Mouse (Mus musculus) forebrain, embryonic 15.5 days (tissue): Measurements from ENCODE around the gene Stx3. TPM values are rescaled to one million over a fixed set of nuclear protein-coding genes. Genes with fewer than 3 reads are reported as not detected.

ENCODE experiments used
- ATAC-seq: fragments of 200-750 bp; cut with Nextera tagmentation; replicated peaks from 2 replicates; pipeline ENCODE4 v1.8.0; 2017; ENCODE audit warnings: mild to moderate bottlenecking, moderate TSS enrichment, moderate library complexity
- H3K27ac ChIP-seq: fragments of 300-500 bp; sonication (generic); replicated peaks from 2 replicates; pipeline ENCODE4 v1.5.1; 2015; ENCODE audit warnings: mild to moderate bottlenecking, inconsistent platforms
- H3K27me3 ChIP-seq: fragments of 300-500 bp; sonication (generic); 2 replicates; pipeline ENCODE4 v1.6.1; 2015; ENCODE audit warnings: inconsistent platforms
- H3K36me3 ChIP-seq: fragments of 300-500 bp; sonication (generic); 2 replicates; pipeline ENCODE4 v1.6.1; 2015; ENCODE audit warnings: mild to moderate bottlenecking, inconsistent platforms
- H3K4me1 ChIP-seq: fragments of 300-500 bp; sonication (generic); 2 replicates; pipeline ENCODE4 v1.6.1; 2015; ENCODE audit warnings: inconsistent platforms
- H3K4me2 ChIP-seq: fragments of 300-500 bp; sonication (generic); replicated peaks from 2 replicates; pipeline ENCODE4 v1.6.1; 2015; ENCODE audit warnings: mild to moderate bottlenecking, inconsistent platforms
- H3K4me3 ChIP-seq: fragments of 300-500 bp; sonication (generic); 2 replicates; pipeline ENCODE4 v1.5.1; 2015; ENCODE audit warnings: mild to moderate bottlenecking, inconsistent platforms
- H3K9ac ChIP-seq: fragments of 300-500 bp; sonication (generic); replicated peaks from 2 replicates; pipeline ENCODE4 v1.6.1; 2015; ENCODE audit warnings: mild to moderate bottlenecking, inconsistent platforms
- H3K9me3 ChIP-seq: fragments of 300-500 bp; sonication (generic); 2 replicates; pipeline ENCODE4 v1.6.1; 2016; ENCODE audit warnings: inconsistent platforms
- WGBS: fragments of 180-500 bp; shearing (Covaris S2); methylation state at CpG from one replicate; pipeline ENCODE4 v1.1.7; 2015; ENCODE audit warnings: mixed read lengths; 5-methylcytosine and 5-hydroxymethylcytosine counted together
- polyA plus RNA-seq: library from polyadenylated mRNA; unstranded; fragments of >200 nt; fragmentation: Nextera tagmentation; extraction: Ambion mirVana; gene quantifications from 2 replicates; pipeline ENCODE4 v1.2.1, GENCODE M21; 2015

Stx3 gene
- polyA plus RNA-seq, 1 experiment from 2014 or later: 13.2 TPM

- H3K4me2 ChIP-seq: no peak overlapping the region
- no peak overlapping the region for H3K4me3 ChIP-seq
- H3K27me3 ChIP-seq: no peaks in the 10 kb centered on the region
- H3K27ac ChIP-seq: no peak overlapping the region
- H3K36me3 ChIP-seq: no peaks in the 10 kb centered on the region
- WGBS: 83% methylated on average over 8 of the region's 8 CpGs
- H3K4me1 ChIP-seq: no peaks in the 10 kb centered on the region
- ATAC-seq: no peak
- no peak overlapping the region for H3K9ac ChIP-seq
- H3K9me3 ChIP-seq: no peaks in the 10 kb centered on the region
Measured at GRCm38 (mm10) chr19:11800531-11801315, 18.5 kb downstream of the Stx3 start.

- Histone ChIP-seq H3K9ac (no peak overlapping the region), H3K4me3 (no peak overlapping the region), H3K27ac (no peak overlapping the region), H3K36me3 (no peaks in the 10 kb centered on the region), H3K4me1 (no peaks in the 10 kb centered on the region), H3K27me3 (no peaks in the 10 kb centered on the region), H3K4me2 (no peak overlapping the region), H3K9me3 (no peaks in the 10 kb centered on the region)
- no peak for ATAC-seq
- WGBS: 81% methylated on average over 6 of the region's 6 CpGs
Measured at GRCm38 (mm10) chr19:11794447-11794846, 24.8 kb downstream of the Stx3 start.

- H3K4me1 ChIP-seq: no peaks in the 10 kb centered on the region
- H3K27ac ChIP-seq: no peak overlapping the region
- H3K9me3 ChIP-seq: no peaks in the 10 kb centered on the region
- no peak for ATAC-seq
- no peak overlapping the region for H3K4me3 ChIP-seq
- no peak overlapping the region for H3K4me2 ChIP-seq
- H3K9ac ChIP-seq: no peak overlapping the region
- H3K27me3 ChIP-seq: no peaks in the 10 kb centered on the region
- WGBS: 80% methylated on average over 2 of the region's 2 CpGs
- no peaks in the 10 kb centered on the region for H3K36me3 ChIP-seq
Measured at GRCm38 (mm10) chr19:11793741-11794359, 25.4 kb downstream of the Stx3 start.

GRCm38 (mm10) chr19:11791825-11792224 is 27.4 kb downstream of the Stx3 start:
- 70% methylated on average over 5 of the region's 5 CpGs for WGBS
- H3K9ac ChIP-seq: no peak overlapping the region
- no peak overlapping the region for H3K4me2 ChIP-seq
- H3K27me3 ChIP-seq: no peaks in the 10 kb centered on the region
- H3K4me3 ChIP-seq: no peak overlapping the region
- no peaks in the 10 kb centered on the region for H3K9me3 ChIP-seq
- no peaks in the 10 kb centered on the region for H3K36me3 ChIP-seq
- H3K4me1 ChIP-seq: no peaks in the 10 kb centered on the region
- no peak for ATAC-seq
- H3K27ac ChIP-seq: no peak overlapping the region

- Histone ChIP-seq H3K4me2 (no peak overlapping the region), H3K4me3 (no peak overlapping the region), H3K27ac (no peak overlapping the region), H3K9ac (no peak overlapping the region), H3K36me3 (no peaks in the 10 kb centered on the region), H3K27me3 (no peaks in the 10 kb centered on the region), H3K9me3 (no peaks in the 10 kb centered on the region), H3K4me1 (no peaks in the 10 kb centered on the region)
- WGBS: 96% methylated on average over 6 of the region's 6 CpGs
- ATAC-seq: no peak
Measured at GRCm38 (mm10) chr19:11788876-11789275, 30.3 kb downstream of the Stx3 start.

- Histone ChIP-seq H3K9ac (no peak overlapping the region), H3K4me3 (no peak overlapping the region), H3K4me2 (no peak overlapping the region), H3K36me3 (no peaks in the 10 kb centered on the region), H3K9me3 (no peaks in the 10 kb centered on the region), H3K27ac (no peak overlapping the region), H3K27me3 (no peaks in the 10 kb centered on the region), H3K4me1 (no peaks in the 10 kb centered on the region)
- no peak for ATAC-seq
- 95% methylated on average over 6 of the region's 6 CpGs for WGBS
Measured at GRCm38 (mm10) chr19:11787826-11788225, 31.4 kb downstream of the Stx3 start.

- no peak overlapping the region for H3K9ac ChIP-seq
- ATAC-seq: no peak
- no peaks in the 10 kb centered on the region for H3K4me1 ChIP-seq
- no peak overlapping the region for H3K4me3 ChIP-seq
- no peaks in the 10 kb centered on the region for H3K27me3 ChIP-seq
- H3K9me3 ChIP-seq: no peaks in the 10 kb centered on the region
- H3K4me2 ChIP-seq: no peak overlapping the region
- no peaks in the 10 kb centered on the region for H3K36me3 ChIP-seq
- no peak overlapping the region for H3K27ac ChIP-seq
- 97% methylated on average over 14 of the region's 14 CpGs for WGBS
Measured at GRCm38 (mm10) chr19:11785409-11786154, 33.6 kb downstream of the Stx3 start.

- Histone ChIP-seq H3K9me3 (no peaks in the 10 kb centered on the region), H3K4me1 (no peaks in the 10 kb centered on the region), H3K4me2 (no peak overlapping the region), H3K36me3 (peaks cover 35% of the 10 kb centered on the region), H3K27me3 (no peaks in the 10 kb centered on the region), H3K4me3 (no peak overlapping the region), H3K9ac (no peak overlapping the region), H3K27ac (no peak overlapping the region)
- ATAC-seq: peak; percentile 64; the same call in 1 of the 2 replicates
- WGBS: 61% methylated on average over 7 of the region's 7 CpGs
Measured at GRCm38 (mm10) chr19:11777191-11777865, 41.9 kb downstream of the Stx3 start.

- Histone ChIP-seq H3K9ac (peak within 1 kb of the TSS; percentile 64), H3K4me3 (peak within 1 kb of the TSS; percentile 63), H3K27me3 (0 out of 2 replicates have a peak, but pooled peaks cover 3% of the 10 kb centered on the region), H3K4me2 (peak within 1 kb of the TSS; percentile 67), H3K9me3 (no peaks in the 10 kb centered on the region), H3K4me1 (peaks cover 13% of the 10 kb centered on the region), H3K36me3 (peaks cover 25% of the 10 kb centered on the region; the same call in 1 of the 2 replicates), H3K27ac (peak within 1 kb of the TSS; percentile 57)
- ATAC-seq: peak; percentile 92
- under 1% methylated on average over 30 of the region's 30 CpGs for WGBS
Measured at GRCm38 (mm10) chr19:11770205-11770892, 48.9 kb downstream of the Stx3 start, which contains the start of gene Mrpl16. Gene Mrpl16, plus strand, starts transcription at chr19:11770391.

- Histone ChIP-seq H3K9me3 (no peaks in the 10 kb centered on the region), H3K4me1 (peaks cover 13% of the 10 kb centered on the region), H3K9ac (no peak overlapping the region), H3K4me2 (peak overlapping the region; percentile 67), H3K27me3 (0 out of 2 replicates have a peak, but pooled peaks cover 3% of the 10 kb centered on the region), H3K27ac (no peak overlapping the region), H3K4me3 (no peak overlapping the region; the same call in 1 of the 2 replicates), H3K36me3 (peaks cover 18% of the 10 kb centered on the region; the same call in 1 of the 2 replicates)
- WGBS: 93% methylated on average over 5 of the region's 5 CpGs
- ATAC-seq: peak; percentile 4; the same call in 1 of the 2 replicates
Measured at GRCm38 (mm10) chr19:11769257-11769920, 49.8 kb downstream of the Stx3 start.

- H3K27me3 ChIP-seq: 0 out of 2 replicates have a peak, but pooled peaks cover 3% of the 10 kb centered on the region
- H3K9me3 ChIP-seq: no peaks in the 10 kb centered on the region
Measured at GRCm38 (mm10) chr19:11768163-11768562, 51.0 kb downstream of the Stx3 start.

More at GRCm38 (mm10) chr19:11768163-11768562, 51.0 kb downstream of the Stx3 start:
- Histone ChIP-seq H3K4me1 (peaks cover 13% of the 10 kb centered on the region), H3K27ac (no peak overlapping the region), H3K9ac (no peak overlapping the region), H3K36me3 (peaks cover 5% of the 10 kb centered on the region; the same call in 1 of the 2 replicates), H3K4me3 (no peak overlapping the region), H3K4me2 (no peak overlapping the region)
- ATAC-seq: no peak
- 16% methylated on average over 3 of the region's 3 CpGs for WGBS
